Mouse (Mus musculus): ENCODE data around the gene Zfp493. TPM values are rescaled to one million over a fixed set of nuclear protein-coding genes. Genes with fewer than 3 reads are reported as not detected.
"Not testable (repeated sequence)": the region's sequence is repeated elsewhere in the genome, so short reads cannot be mapped to it uniquely, and the experiment has no call there.

The Zfp493 gene
- total RNA-seq (2014; rRNA removed; ENCODE audit: low replicate concordance) (not detected in 2 replicates), polyA plus RNA-seq (2015; fragmentation: Nextera tagmentation; extraction: Ambion mirVana) (0.25 and 0.33 TPM in 2 replicates)

- Histone ChIP-seq H3K27me3 (ENCODE audit: control insufficient read depth, insufficient read depth, low read length) (no peaks in the 10 kb centered on the region), H3K4me3 (ENCODE audit: low read depth, low read length) (peak within 1 kb of the TSS; percentile 74), H3K9ac (replicated peaks; ENCODE audit: low read depth, low read length) (peak within 1 kb of the TSS; percentile 65), H3K4me2 (ENCODE audit: low read depth, low read length) (peak within 1 kb of the TSS; percentile 97), H3K9me3 (replicated peaks; ENCODE audit: control insufficient read depth, low read length) (no peaks in the 10 kb centered on the region), H3K4me1 (ENCODE audit: control insufficient read depth, insufficient read depth) (peaks cover 7% of the 10 kb centered on the region; the same call in 1 of the 2 replicates), H3K27ac (ENCODE audit: low read depth) (peak within 1 kb of the TSS; percentile 48), H3K36me3 (replicated peaks; ENCODE audit: control insufficient read depth, insufficient read depth, low read length) (no peaks in the 10 kb centered on the region)
- DNase-seq (ENCODE audit: low spot score) (peak; percentile 85), ATAC-seq (ENCODE audit: insufficient read depth, low read depth) (peak; percentile 92)
- TF ChIP-seq EP300 (IDR thresholded peaks at IDR 0.05; ENCODE audit: low read depth), result no peak
- no peak for TF ChIP-seq CTCF (IDR thresholded peaks at IDR 0.05; ENCODE audit: low read depth)
- WGBS, result 7% methylated on average over 26 of the region's 26 CpGs
These were observed at the start of gene Zfp493 for GRCm38 (mm10) chr13:67779265-67780221. TSS of gene Zfp493 (plus strand) at chr13:67779693.

GRCm38 (mm10) chr13:67734391-67734790 lies 45.1 kb upstream of the Zfp493 start:
- not testable (repeated sequence) for H3K36me3 ChIP-seq (replicated peaks; ENCODE audit: control insufficient read depth, insufficient read depth, low read length); ATAC-seq (ENCODE audit: insufficient read depth, low read depth); H3K27ac ChIP-seq (ENCODE audit: low read depth); H3K4me3 ChIP-seq (ENCODE audit: low read depth, low read length); H3K9ac ChIP-seq (replicated peaks; ENCODE audit: low read depth, low read length); H3K4me1 ChIP-seq (ENCODE audit: control insufficient read depth, insufficient read depth); H3K27me3 ChIP-seq (ENCODE audit: control insufficient read depth, insufficient read depth, low read length); DNase-seq (ENCODE audit: low spot score); H3K4me2 ChIP-seq (ENCODE audit: low read depth, low read length)
- WGBS, result 91% methylated on average over 9 of the region's 9 CpGs
- H3K9me3 ChIP-seq (replicated peaks; ENCODE audit: control insufficient read depth, low read length), result peaks cover 13% of the 10 kb centered on the region

GRCm38 (mm10) chr13:67742941-67743340 lies 36.6 kb upstream of the Zfp493 start:
- DNase-seq (ENCODE audit: low spot score), result no peak
- WGBS, result 86% methylated on average over 3 of the region's 3 CpGs

GRCm38 (mm10) chr13:67743896-67744295 lies 35.6 kb upstream of the Zfp493 start:
- H3K36me3 ChIP-seq (replicated peaks; ENCODE audit: control insufficient read depth, insufficient read depth, low read length), result peaks cover 12% of the 10 kb centered on the region
- H3K9me3 ChIP-seq (replicated peaks; ENCODE audit: control insufficient read depth, low read length), result peaks cover 8% of the 10 kb centered on the region; the same call in 1 of the 2 replicates
- no peak overlapping the region for H3K4me3 ChIP-seq (ENCODE audit: low read depth, low read length)
- H3K4me2 ChIP-seq (ENCODE audit: low read depth, low read length), result no peak overlapping the region
- no peaks in the 10 kb centered on the region for H3K4me1 ChIP-seq (ENCODE audit: control insufficient read depth, insufficient read depth)
- H3K27me3 ChIP-seq (ENCODE audit: control insufficient read depth, insufficient read depth, low read length), result no peaks in the 10 kb centered on the region
- 83% methylated on average over 9 of the region's 9 CpGs for WGBS
- ATAC-seq (ENCODE audit: insufficient read depth, low read depth), result no peak
- no peak for DNase-seq (ENCODE audit: low spot score)
- no peak overlapping the region for H3K9ac ChIP-seq (replicated peaks; ENCODE audit: low read depth, low read length)
- no peak for TF ChIP-seq EP300 (IDR thresholded peaks at IDR 0.05; ENCODE audit: low read depth)
- TF ChIP-seq CTCF (IDR thresholded peaks at IDR 0.05; ENCODE audit: low read depth), result no peak
- no peak overlapping the region for H3K27ac ChIP-seq (ENCODE audit: low read depth)

More at GRCm38 (mm10) chr13:67742941-67743340, 36.6 kb upstream of the Zfp493 start:
- Histone ChIP-seq H3K36me3 (replicated peaks; ENCODE audit: control insufficient read depth, insufficient read depth, low read length) (peaks cover 2% of the 10 kb centered on the region), H3K4me1 (ENCODE audit: control insufficient read depth, insufficient read depth) (no peaks in the 10 kb centered on the region), H3K27ac (ENCODE audit: low read depth) (no peak overlapping the region), H3K4me3 (ENCODE audit: low read depth, low read length) (no peak overlapping the region), H3K4me2 (ENCODE audit: low read depth, low read length) (no peak overlapping the region), H3K9me3 (replicated peaks; ENCODE audit: control insufficient read depth, low read length) (peaks cover 2% of the 10 kb centered on the region; the same call in 1 of the 2 replicates), H3K9ac (replicated peaks; ENCODE audit: low read depth, low read length) (no peak overlapping the region), H3K27me3 (ENCODE audit: control insufficient read depth, insufficient read depth, low read length) (no peaks in the 10 kb centered on the region)
- no peak for TF ChIP-seq EP300 (IDR thresholded peaks at IDR 0.05; ENCODE audit: low read depth)
- TF ChIP-seq CTCF (IDR thresholded peaks at IDR 0.05; ENCODE audit: low read depth), result no peak
- ATAC-seq (ENCODE audit: insufficient read depth, low read depth), result no peak

DNA sequence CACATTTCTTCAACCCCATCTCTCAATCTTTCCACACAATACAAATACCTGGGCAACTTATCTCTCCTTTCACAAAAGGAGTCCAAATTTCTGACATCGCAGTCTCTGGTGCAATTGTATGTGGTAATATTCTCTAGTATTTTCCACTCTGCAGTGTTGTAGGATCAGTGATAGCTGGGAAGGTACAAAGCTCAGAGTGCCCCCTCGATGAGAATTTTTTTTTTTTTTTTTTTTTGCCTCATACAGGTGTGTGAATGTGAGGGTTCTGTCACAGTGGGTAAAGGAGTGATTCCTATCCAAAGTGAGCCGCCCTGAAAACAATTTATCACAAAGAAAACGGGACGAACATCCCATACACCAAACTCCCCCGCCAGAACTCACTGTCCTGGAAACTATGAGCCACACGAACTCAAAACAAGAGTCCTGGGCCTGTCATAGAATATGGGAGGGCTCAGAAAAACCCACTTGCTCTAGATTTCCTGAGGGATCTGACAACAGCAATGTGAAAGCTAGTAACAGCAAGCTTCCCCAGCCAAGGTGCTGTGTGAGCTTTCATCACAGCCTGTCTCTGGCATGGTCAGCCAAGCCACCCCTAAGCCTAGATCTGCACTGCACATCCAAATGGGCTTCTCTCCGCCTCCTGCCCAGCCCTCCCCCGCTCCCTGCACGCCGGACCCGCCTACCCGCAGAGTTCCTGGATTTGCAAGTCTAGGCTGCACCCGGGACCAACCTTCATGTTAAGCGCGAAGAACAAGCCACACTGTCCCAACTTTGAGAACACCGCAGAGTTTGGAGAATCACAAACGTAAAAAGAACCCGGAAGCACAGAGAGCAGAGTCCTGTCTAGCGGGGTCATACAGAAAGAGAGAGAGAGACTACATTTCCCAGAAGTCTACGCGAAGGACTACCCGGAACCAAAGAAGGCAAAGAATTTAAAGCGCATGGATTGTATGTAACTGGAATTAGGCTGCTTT lies 24.9 kb upstream of the Zfp493 start, which contains the start of gene Zfp85:
Gene Zfp85 (minus strand): TSS at position 896 of the 974 bp plus-strand sequence.
- TF ChIP-seq EP300 (IDR thresholded peaks at IDR 0.05; ENCODE audit: low read depth) (no peak), CTCF (IDR thresholded peaks at IDR 0.05; ENCODE audit: low read depth) (no peak)
- Histone ChIP-seq H3K27me3 (ENCODE audit: control insufficient read depth, insufficient read depth, low read length) (no peaks in the 10 kb centered on the region), H3K9me3 (replicated peaks; ENCODE audit: control insufficient read depth, low read length) (no peaks in the 10 kb centered on the region; the same call in 1 of the 2 replicates), H3K27ac (ENCODE audit: low read depth) (peak within 1 kb of the TSS; percentile 78), H3K4me1 (ENCODE audit: control insufficient read depth, insufficient read depth) (0 out of 2 replicates have a peak, but pooled peaks cover 5% of the 10 kb centered on the region), H3K36me3 (replicated peaks; ENCODE audit: control insufficient read depth, insufficient read depth, low read length) (peaks cover 8% of the 10 kb centered on the region), H3K9ac (replicated peaks; ENCODE audit: low read depth, low read length) (peak within 1 kb of the TSS; percentile 67), H3K4me3 (ENCODE audit: low read depth, low read length) (peak within 1 kb of the TSS; percentile 91), H3K4me2 (ENCODE audit: low read depth, low read length) (peak within 1 kb of the TSS; percentile 62)
- 5% methylated on average over 24 of the region's 24 CpGs for WGBS
- DNase-seq (ENCODE audit: low spot score), result peak; percentile 90
- peak; percentile 91 for ATAC-seq (ENCODE audit: insufficient read depth, low read depth)
